Mouse (Mus musculus) fat pad, adult 2 months (tissue): ENCODE data around the gene Cnn2.
"Not testable (repeated sequence)": the region's sequence is repeated elsewhere in the genome, so short reads cannot be mapped to it uniquely, and the experiment has no call there.

Experiments used
- DNase-seq: peaks from one replicate; pipeline ENCODE4 v3.0.0-alpha.2; 2011; ENCODE audit warnings: low read depth, low spot score; ENCODE audit errors: extremely low read depth

The Cnn2 gene

GRCm38 (mm10) chr10:80035686-80036085 is 47.3 kb downstream of the Cnn2 start:
- no peak for DNase-seq

- no peak for DNase-seq
Observed at GRCm38 (mm10) chr10:80036832-80037231, 48.4 kb downstream of the Cnn2 start.

- DNase-seq, result no peak
Observed at GRCm38 (mm10) chr10:80039559-80039979, 51.2 kb downstream of the Cnn2 start, which contains the start of gene Polr2e. Gene Polr2e (minus strand): TSS chr10:80039795.

GRCm38 (mm10) chr10:80041409-80042060 is 53.2 kb downstream of the Cnn2 start:
- DNase-seq, result not testable (repeated sequence)

GRCm38 (mm10) chr10:80044087-80044486 is 55.7 kb downstream of the Cnn2 start:
- no peak for DNase-seq

- DNase-seq, result not testable (repeated sequence)
Observed at GRCm38 (mm10) chr10:80045364-80045763, 57.0 kb downstream of the Cnn2 start.
